In genomic region chr11:78193113-78193512, GRCm38 (mm10) we compare ENCODE assay signal across 8 mouse cellular contexts. TPM values are rescaled to one million over a fixed set of nuclear protein-coding genes. Genes with fewer than 3 reads are reported as not detected.
A peak's percentile ranks its signal among the peaks of the same experiment; 100 is the strongest.
DNase-seq lines count a peak whose midpoint lies in the region; ATAC-seq and TF ChIP-seq lines count a peak whose summit lies in the region.

Proca1 (plus strand) TSS chr11:78193392.

- peak within 1 kb of the TSS; percentile 39; the same call in 1 of the 2 replicates for H3K4me2 ChIP-seq in hindbrain, embryonic 11.5 days (replicated peaks; ENCODE audit: low read depth, low read length)
- peak within 1 kb of the TSS; percentile 94 for H3K4me2 ChIP-seq in liver, postnatal 0 days (ENCODE audit: low read depth, low read length)

- no peak for TF ChIP-seq CTCF in lung, adult 2 months (IDR thresholded peaks at IDR 0.05; ENCODE audit: insufficient read depth, low read length)
- TF ChIP-seq CTCF in liver, postnatal 0 days (IDR thresholded peaks at IDR 0.05; ENCODE audit: low read depth), result no peak

- H3K9ac ChIP-seq in hindbrain, embryonic 11.5 days (ENCODE audit: low read depth, low read length), result no peak within 1 kb of the TSS
- no peak within 1 kb of the TSS for H3K9ac ChIP-seq in liver, postnatal 0 days (replicated peaks)

- H3K9me3 ChIP-seq in hindbrain, embryonic 11.5 days (ENCODE audit: control insufficient read depth, low read length), result no peaks in the 10 kb centered on the region
- H3K9me3 ChIP-seq in liver, postnatal 0 days (ENCODE audit: low read length), result no peaks in the 10 kb centered on the region

- no peak for TF ChIP-seq EP300 in liver, postnatal 0 days (IDR thresholded peaks at IDR 0.05; ENCODE audit: low read depth)

- H3K27me3 ChIP-seq in hindbrain, embryonic 11.5 days (ENCODE audit: control insufficient read depth, insufficient read depth, low read length), result no peaks in the 10 kb centered on the region
- peaks cover 34% of the 10 kb centered on the region for H3K27me3 ChIP-seq in liver, postnatal 0 days (ENCODE audit: insufficient read depth, low read length)

- 0 out of 2 replicates have a peak, but pooled peaks cover 2% of the 10 kb centered on the region for H3K36me3 ChIP-seq in hindbrain, embryonic 11.5 days (ENCODE audit: control insufficient read depth, insufficient read depth, low read length)
- peaks cover 3% of the 10 kb centered on the region; the same call in 1 of the 2 replicates for H3K36me3 ChIP-seq in liver, postnatal 0 days (replicated peaks; ENCODE audit: insufficient read depth, low read length)

- WGBS in lung, adult 2 months, result 34% methylated on average over 1 of the region's 1 CpGs
- WGBS in hindbrain, embryonic 11.5 days, result 92% methylated on average over 1 of the region's 1 CpGs
- 92% methylated on average over 1 of the region's 1 CpGs for WGBS in liver, postnatal 0 days (ENCODE audit: insufficient replicate concordance)

- no peak within 1 kb of the TSS for H3K27ac ChIP-seq in hindbrain, embryonic 11.5 days (ENCODE audit: low read depth, low read length)
- H3K27ac ChIP-seq in liver, postnatal 0 days (ENCODE audit: low read depth), result no peak within 1 kb of the TSS

- no peak for ATAC-seq in hindbrain, embryonic 11.5 days (ENCODE audit: low FRiP score)
- ATAC-seq in liver, postnatal 0 days, result no peak

- DNase-seq in adrenal gland, adult 18-20 months (ENCODE audit: low spot score in 2 of 2), result no peak
- no peak for DNase-seq in adrenal gland, adult (ENCODE audit: inconsistent age in 2 of 2, low spot score in 1 of 2)
- no peak for DNase-seq in lung, adult 2 months
- DNase-seq in lung, postnatal 14 days, result no peak
- no peak for DNase-seq in hindbrain, embryonic 11.5 days (ENCODE audit: low spot score)
- no peak for DNase-seq in liver, postnatal 0 days
- no peak for DNase-seq in spleen, postnatal 14 days (ENCODE audit: low spot score in 2 of 2)
- DNase-seq in testis, postnatal 10 days (ENCODE audit: low spot score), result no peak

- H3K4me1 ChIP-seq in lung, adult 2 months (ENCODE audit: control insufficient read depth, insufficient read depth, low read length), result no peaks in the 10 kb centered on the region
- H3K4me1 ChIP-seq in hindbrain, embryonic 11.5 days (replicated peaks; ENCODE audit: control insufficient read depth, insufficient read depth, low read length), result 0 out of 2 replicates have a peak, but pooled peaks cover 2% of the 10 kb centered on the region
- H3K4me1 ChIP-seq in liver, postnatal 0 days (ENCODE audit: insufficient read depth), result peaks cover 21% of the 10 kb centered on the region

- peak within 1 kb of the TSS; percentile 70 for H3K4me3 ChIP-seq in lung, adult 2 months (replicated peaks; ENCODE audit: extremely low read depth, low read depth, low read length)
- H3K4me3 ChIP-seq in hindbrain, embryonic 11.5 days (ENCODE audit: low read depth, low read length), result no peak within 1 kb of the TSS
- H3K4me3 ChIP-seq in liver, postnatal 0 days (ENCODE audit: low read depth, low read length), result 0 out of 2 replicates have a peak within 1 kb of the TSS, but pooled peaks have one; percentile 64

- TF ChIP-seq POLR2A in lung, adult 2 months (IDR thresholded peaks at IDR 0.05; ENCODE audit: borderline replicate concordance, extremely low read depth, low read depth, low read length), result no peak

RNA-seq across cellular contexts. Expression of gene Proca1, which starts in this region (rescaled TPM):
- total RNA-seq in adrenal gland, adult 18-20 months (2021), result 10 to 100 TPM; 14.6 to 22.9 TPM
- polyA plus RNA-seq in lung, adult 2 months (2012; rRNA removed), result 0.87 and 1.4 TPM in 2 replicates
- polyA plus RNA-seq in hindbrain, embryonic 11.5 days (2014; fragmentation: Nextera tagmentation; extraction: Ambion mirVana), result 1.0 and 1.2 TPM in 2 replicates
- 0.84 and 1.00 TPM in 2 replicates for polyA plus RNA-seq in liver, postnatal 0 days (2015; fragmentation: Nextera tagmentation; extraction: Ambion mirVana)
